Mouse (Mus musculus) intestine, postnatal 0 days (tissue): ENCODE results near the gene Camkk2. TPM values are rescaled to one million over a fixed set of nuclear protein-coding genes. Genes with fewer than 3 reads are reported as not detected.

Source experiments
- ATAC-seq: fragments of 200-750 bp; cut with Nextera tagmentation; 2 replicates; pipeline ENCODE4 v1.8.0; 2017; ENCODE audit warnings: mild to moderate bottlenecking, moderate TSS enrichment, moderate library complexity
- H3K27ac ChIP-seq: fragments of 300-500 bp; sonication (generic); 2 replicates; pipeline ENCODE4 v1.5.1; 2014; ENCODE audit warnings: mild to moderate bottlenecking, low read depth, low read length, moderate library complexity
- H3K27me3 ChIP-seq: fragments of 300-500 bp; sonication (generic); replicated peaks from 2 replicates; pipeline ENCODE4 v1.6.1; 2014; ENCODE audit warnings: low read length, mixed read lengths; ENCODE audit not compliant: control insufficient read depth, insufficient read depth
- H3K36me3 ChIP-seq: fragments of 300-500 bp; sonication (generic); 2 replicates; pipeline ENCODE4 v1.6.1; 2014; ENCODE audit warnings: mild to moderate bottlenecking, moderate library complexity; ENCODE audit not compliant: control insufficient read depth, insufficient read depth
- H3K4me1 ChIP-seq: fragments of 300-500 bp; sonication (generic); replicated peaks from 2 replicates; pipeline ENCODE4 v1.6.1; 2014; ENCODE audit warnings: antibody characterized with exemption, low read length, mixed read lengths; ENCODE audit not compliant: control insufficient read depth, insufficient read depth
- H3K4me2 ChIP-seq: fragments of 300-500 bp; sonication (generic); replicated peaks from 2 replicates; pipeline ENCODE4 v1.6.1; 2014; ENCODE audit warnings: low read depth, mild to moderate bottlenecking, moderate library complexity
- H3K4me3 ChIP-seq: fragments of 300-500 bp; sonication (generic); 2 replicates; pipeline ENCODE4 v1.5.1; 2014; ENCODE audit warnings: low read depth, low read length
- H3K9ac ChIP-seq: fragments of 300-500 bp; sonication (generic); 2 replicates; pipeline ENCODE4 v1.6.1; 2014; ENCODE audit warnings: mild to moderate bottlenecking, low read depth, low read length
- H3K9me3 ChIP-seq: fragments of 300-500 bp; sonication (generic); 2 replicates; pipeline ENCODE4 v1.6.1; 2016; ENCODE audit warnings: mixed run types; ENCODE audit not compliant: control insufficient read depth
- CTCF ChIP-seq: sonication (generic); IDR thresholded peaks from 2 replicates; pipeline ENCODE4 v1.5.1; 2016; ENCODE audit warnings: low read depth, mild to moderate bottlenecking, control low read depth, antibody characterized with exemption, moderate library complexity
- whole genome bisulfite sequencing: fragments of 180-500 bp; shearing (Covaris S2); extraction: QIAGEN DNeasy Blood & Tissue Kit; methylation state at CpG from one replicate; pipeline ENCODE4 v1.1.7; 2014; 5-methylcytosine and 5-hydroxymethylcytosine counted together
- polyA plus RNA-seq: library from polyadenylated mRNA; unstranded; fragments of >200 nt; fragmentation: Nextera tagmentation; extraction: Ambion mirVana; gene quantifications from 2 replicates; pipeline ENCODE4 v1.2.1, GENCODE M21; 2015

Gene Camkk2
- polyA plus RNA-seq, 1 experiment from 2014 or later: 11.0 TPM

DNA sequence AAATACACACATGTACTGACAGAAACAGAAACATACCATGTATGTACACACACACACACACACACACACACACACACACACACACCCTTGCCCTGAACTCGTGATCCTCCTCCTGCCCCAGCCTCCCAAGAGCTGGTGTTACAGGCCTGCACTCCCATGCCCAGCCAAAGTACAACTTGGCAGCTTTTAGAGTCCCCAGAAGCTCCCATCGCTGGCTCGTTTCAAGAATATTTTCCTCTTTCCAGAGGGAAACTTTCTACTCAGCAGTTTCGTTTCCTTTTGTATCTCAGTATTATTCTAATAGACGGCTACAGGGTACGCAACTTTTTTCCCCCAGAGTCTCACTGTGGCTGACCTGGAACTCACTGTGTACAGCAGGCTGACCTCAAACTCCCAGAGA is 77.1 kb downstream of the Camkk2 start:
- Histone ChIP-seq H3K27ac (no peak overlapping the region), H3K4me2 (no peak overlapping the region), H3K9ac (no peak overlapping the region), H3K27me3 (no peaks in the 10 kb centered on the region), H3K9me3 (no peaks in the 10 kb centered on the region), H3K4me1 (peaks cover 11% of the 10 kb centered on the region; the same call in 1 of the 2 replicates), H3K4me3 (no peak overlapping the region), H3K36me3 (no peaks in the 10 kb centered on the region)
- TF ChIP-seq CTCF: no peak
- WGBS: 59% methylated on average over 6 of the region's 6 CpGs
- ATAC-seq: no peak

DNA sequence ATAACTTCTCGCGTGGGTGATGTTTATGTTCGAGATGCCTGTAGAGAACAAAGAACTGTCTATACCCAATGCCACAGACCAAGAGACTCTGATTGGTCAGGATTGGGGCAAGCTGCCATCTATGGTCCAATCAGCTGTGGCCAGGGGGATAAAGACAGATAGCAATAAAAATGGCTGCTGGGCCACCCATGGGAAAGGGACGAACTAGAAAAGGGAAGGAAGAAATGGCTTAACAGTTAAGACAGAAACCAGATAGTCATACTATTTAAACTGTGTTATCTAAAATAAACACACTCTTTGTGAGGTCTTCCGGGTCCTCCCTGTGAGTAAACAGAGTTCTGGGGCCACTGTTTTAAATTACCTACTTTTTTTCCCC is 78.4 kb downstream of the Camkk2 start:
- ATAC-seq: peak; percentile 50
- no peak for TF ChIP-seq CTCF
- no peaks in the 10 kb centered on the region for H3K9me3 ChIP-seq
- no peak overlapping the region for H3K9ac ChIP-seq
- no peaks in the 10 kb centered on the region for H3K27me3 ChIP-seq
- no peaks in the 10 kb centered on the region for H3K36me3 ChIP-seq
- no peak overlapping the region for H3K4me3 ChIP-seq
- H3K4me1 ChIP-seq: 0 out of 2 replicates have a peak, but pooled peaks cover 7% of the 10 kb centered on the region
- WGBS: 13% methylated on average over 5 of the region's 5 CpGs
- no peak overlapping the region for H3K4me2 ChIP-seq
- H3K27ac ChIP-seq: no peak overlapping the region

- no peak for TF ChIP-seq CTCF
- Histone ChIP-seq H3K27me3 (no peaks in the 10 kb centered on the region), H3K27ac (no peak overlapping the region), H3K36me3 (no peaks in the 10 kb centered on the region), H3K4me1 (0 out of 2 replicates have a peak, but pooled peaks cover 7% of the 10 kb centered on the region), H3K4me3 (no peak overlapping the region), H3K9ac (no peak overlapping the region), H3K4me2 (no peak overlapping the region), H3K9me3 (no peaks in the 10 kb centered on the region)
- 33% methylated on average over 12 of the region's 12 CpGs for WGBS
- no peak for ATAC-seq
Observed at GRCm38 (mm10) chr5:122700109-122700836, 78.9 kb downstream of the Camkk2 start.

DNA sequence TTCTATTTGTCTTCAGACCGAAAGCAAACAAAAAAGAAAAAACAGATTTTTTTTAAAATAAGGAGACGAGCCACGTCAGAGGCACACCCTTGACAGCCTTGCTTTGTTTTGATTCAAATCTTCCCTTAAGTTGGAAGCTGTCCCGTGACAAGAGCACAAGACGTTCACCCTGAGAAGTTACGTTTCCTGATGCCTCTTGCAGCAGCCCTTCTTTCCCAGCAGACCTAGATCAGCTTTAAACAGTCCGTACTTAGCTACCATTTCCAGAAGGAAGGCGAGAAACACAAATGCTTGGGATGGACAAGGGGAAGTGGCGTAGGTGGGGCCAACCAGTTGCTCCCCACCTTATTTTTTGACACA is 80.5 kb downstream of the Camkk2 start:
- no peak for ATAC-seq
- Histone ChIP-seq H3K27me3 (no peaks in the 10 kb centered on the region), H3K27ac (peak overlapping the region; percentile 46), H3K36me3 (no peaks in the 10 kb centered on the region), H3K4me1 (0 out of 2 replicates have a peak, but pooled peaks cover 7% of the 10 kb centered on the region), H3K9me3 (no peaks in the 10 kb centered on the region), H3K4me2 (no peak overlapping the region), H3K4me3 (no peak overlapping the region), H3K9ac (no peak overlapping the region)
- TF ChIP-seq CTCF: no peak
- 50% methylated on average over 9 of the region's 9 CpGs for WGBS

DNA sequence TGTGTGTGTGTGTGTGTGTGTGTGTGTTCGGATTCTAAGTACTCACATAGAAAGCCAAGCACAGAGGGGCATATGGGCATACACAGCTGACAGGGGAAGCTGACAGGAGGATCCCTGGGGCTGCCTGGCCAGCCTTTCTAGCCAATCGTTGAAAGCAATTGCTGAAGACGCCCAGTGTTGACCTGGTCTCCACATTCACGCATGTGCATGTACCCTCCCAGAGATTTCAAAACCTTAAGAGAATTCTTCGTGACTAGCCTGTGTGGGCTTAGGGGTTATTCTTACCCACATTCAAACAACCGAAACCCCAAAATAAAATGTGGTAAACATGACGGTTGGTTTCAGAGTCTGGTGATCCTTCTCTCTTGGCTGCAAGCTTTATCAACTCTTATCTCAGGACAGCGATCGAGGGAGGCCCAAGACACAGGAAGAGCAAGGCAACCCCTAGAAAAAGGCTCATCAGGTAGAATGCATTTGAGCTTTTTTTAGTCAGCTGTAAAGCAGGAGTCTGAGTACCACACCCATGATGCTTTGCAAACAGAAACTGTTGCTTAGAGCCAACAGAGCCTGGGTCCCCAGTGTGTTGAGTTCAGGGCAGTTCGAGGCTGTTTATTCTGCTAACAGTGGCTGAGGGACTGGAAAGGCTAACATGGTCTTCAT is 81.0 kb downstream of the Camkk2 start:
- Histone ChIP-seq H3K36me3 (no peaks in the 10 kb centered on the region), H3K4me1 (0 out of 2 replicates have a peak, but pooled peaks cover 7% of the 10 kb centered on the region), H3K4me2 (no peak overlapping the region), H3K4me3 (no peak overlapping the region), H3K27me3 (no peaks in the 10 kb centered on the region), H3K9ac (no peak overlapping the region), H3K27ac (no peak overlapping the region), H3K9me3 (no peaks in the 10 kb centered on the region)
- 59% methylated on average over 10 of the region's 10 CpGs for WGBS
- no peak for ATAC-seq
- no peak for TF ChIP-seq CTCF

GRCm38 (mm10) chr5:122695516-122695915 is 83.7 kb downstream of the Camkk2 start:
- no peak for TF ChIP-seq CTCF
- no peaks in the 10 kb centered on the region for H3K27me3 ChIP-seq
- 69% methylated on average over 8 of the region's 8 CpGs for WGBS

More at GRCm38 (mm10) chr5:122695516-122695915, 83.7 kb downstream of the Camkk2 start:
- Histone ChIP-seq H3K4me3 (no peak overlapping the region), H3K27ac (no peak overlapping the region), H3K4me1 (0 out of 2 replicates have a peak, but pooled peaks cover 9% of the 10 kb centered on the region), H3K4me2 (no peak overlapping the region), H3K9ac (no peak overlapping the region), H3K9me3 (no peaks in the 10 kb centered on the region), H3K36me3 (no peaks in the 10 kb centered on the region)
- ATAC-seq: no peak
